Mouse (Mus musculus): ENCODE measurements around the gene Fibp. TPM values are rescaled to one million over a fixed set of nuclear protein-coding genes. Genes with fewer than 3 reads are reported as not detected.

The Fibp gene
- polyA plus RNA-seq, 1 experiment from 2014 or later, result 149 TPM

DNA sequence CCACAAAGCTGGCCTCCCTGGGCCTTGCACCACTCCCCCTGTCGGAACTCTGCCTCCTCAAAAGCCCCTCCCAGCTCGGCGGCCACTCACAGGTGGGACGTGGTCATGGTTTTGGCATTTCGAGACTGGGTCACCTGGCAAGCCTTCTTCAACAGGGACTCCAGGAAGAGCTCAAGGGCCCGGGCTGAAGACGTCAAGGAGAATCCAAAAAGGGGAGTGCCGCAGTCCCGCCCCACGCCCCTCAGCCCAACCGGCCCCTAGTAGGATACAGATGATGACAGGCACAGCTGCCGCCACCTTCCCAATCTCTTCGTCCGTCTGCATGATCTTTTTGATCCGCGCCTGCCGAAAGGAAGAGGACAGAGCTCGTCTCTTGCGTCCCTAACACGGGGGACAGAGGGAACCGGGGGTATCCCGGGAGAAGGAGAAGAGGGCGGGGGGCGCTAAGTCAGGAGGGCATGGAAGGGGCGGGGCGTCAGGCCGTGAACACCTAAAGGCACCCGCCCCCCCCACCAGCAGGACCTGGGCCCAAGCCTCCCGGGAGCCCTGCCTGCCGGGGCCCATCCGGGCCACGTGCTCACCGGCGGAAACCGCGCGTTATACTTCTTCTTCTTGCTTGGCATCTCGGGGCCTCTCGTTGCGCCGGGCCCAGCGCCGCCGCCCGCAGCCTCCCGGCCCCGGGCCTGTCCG lies 36.2 kb upstream of the Fibp start:
- no peaks in the 10 kb centered on the region for H3K27me3 ChIP-seq
- WGBS, result under 1% methylated on average over 39 of the region's 48 CpGs
- ATAC-seq (ENCODE audit: low FRiP score, low read depth), result peak; percentile 14
- H3K4me1 ChIP-seq, result peaks cover 32% of the 10 kb centered on the region
- no peaks in the 10 kb centered on the region for H3K9me3 ChIP-seq
- H3K9ac ChIP-seq (replicated peaks), result peak overlapping the region; percentile 86
- H3K4me3 ChIP-seq, result peak overlapping the region; percentile 80
- peak overlapping the region; percentile 95 for H3K4me2 ChIP-seq (replicated peaks)
- H3K27ac ChIP-seq (replicated peaks), result peak overlapping the region; percentile 90
- H3K36me3 ChIP-seq, result peaks cover 53% of the 10 kb centered on the region

DNA sequence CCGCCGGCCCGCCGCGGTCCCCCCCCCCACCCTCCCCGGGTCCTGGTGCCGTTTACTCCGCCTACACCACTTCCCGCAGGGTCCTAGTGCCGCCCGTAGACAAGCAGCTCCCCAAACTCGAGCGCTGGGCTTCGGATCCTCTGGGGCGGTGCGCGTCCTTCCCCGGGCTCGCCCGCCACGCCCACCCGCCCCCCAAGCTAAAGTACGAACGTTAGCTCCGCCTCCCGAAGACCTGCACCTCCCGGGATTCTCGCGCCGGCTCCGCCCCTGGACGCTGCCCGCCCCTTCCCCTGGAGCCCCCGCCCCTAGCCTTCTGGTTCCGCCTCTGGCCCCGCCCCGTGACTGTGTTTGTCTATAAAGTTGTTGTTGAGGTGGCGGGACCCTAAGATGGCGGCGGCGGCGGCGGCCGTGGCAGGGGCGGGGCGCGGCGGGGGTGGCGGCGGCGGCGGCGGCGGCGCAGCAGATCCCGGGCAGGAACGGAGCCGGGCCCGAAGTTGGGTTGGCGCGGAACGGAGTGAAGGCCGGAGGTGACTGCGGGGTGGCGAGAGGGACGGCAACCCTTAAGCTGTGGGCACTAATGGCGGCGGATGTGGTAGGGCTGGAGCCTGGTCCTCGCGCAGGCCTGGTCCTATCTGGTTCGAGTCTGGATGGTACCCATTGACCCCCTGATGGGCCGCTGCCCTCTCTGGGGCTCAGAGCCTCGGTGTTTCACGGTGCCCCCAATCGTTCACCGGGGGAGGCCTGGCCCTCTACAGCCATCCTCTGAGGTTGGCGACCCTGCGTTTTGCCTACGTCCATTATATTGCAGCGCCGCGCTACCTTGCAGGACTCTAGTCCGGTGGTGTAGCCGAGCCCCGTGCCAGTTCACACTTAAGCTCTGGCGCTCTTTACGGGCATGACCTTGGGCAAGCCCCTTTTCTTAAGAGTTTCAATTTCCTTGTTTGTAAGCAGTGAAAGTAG lies 35.4 kb upstream of the Fibp start, which contains the start of the genes Drap1 and AI837181:
Gene Drap1 (minus strand): TSS at position 198 of the 960 bp plus-strand sequence.
Gene AI837181 (plus strand): TSS at position 363 of the 960 bp plus-strand sequence.
- Histone ChIP-seq H3K27ac (replicated peaks) (peak within 1 kb of the TSS; percentile 90), H3K9me3 (no peaks in the 10 kb centered on the region), H3K9ac (replicated peaks) (peak within 1 kb of the TSS; percentile 95), H3K4me3 (peak within 1 kb of the TSS; percentile 80), H3K4me1 (peaks cover 32% of the 10 kb centered on the region), H3K27me3 (no peaks in the 10 kb centered on the region), H3K4me2 (replicated peaks) (peak within 1 kb of the TSS; percentile 95), H3K36me3 (peaks cover 44% of the 10 kb centered on the region)
- ATAC-seq (ENCODE audit: low FRiP score, low read depth), result peak; percentile 92
- WGBS, result 1% methylated on average over 55 of the region's 87 CpGs

DNA sequence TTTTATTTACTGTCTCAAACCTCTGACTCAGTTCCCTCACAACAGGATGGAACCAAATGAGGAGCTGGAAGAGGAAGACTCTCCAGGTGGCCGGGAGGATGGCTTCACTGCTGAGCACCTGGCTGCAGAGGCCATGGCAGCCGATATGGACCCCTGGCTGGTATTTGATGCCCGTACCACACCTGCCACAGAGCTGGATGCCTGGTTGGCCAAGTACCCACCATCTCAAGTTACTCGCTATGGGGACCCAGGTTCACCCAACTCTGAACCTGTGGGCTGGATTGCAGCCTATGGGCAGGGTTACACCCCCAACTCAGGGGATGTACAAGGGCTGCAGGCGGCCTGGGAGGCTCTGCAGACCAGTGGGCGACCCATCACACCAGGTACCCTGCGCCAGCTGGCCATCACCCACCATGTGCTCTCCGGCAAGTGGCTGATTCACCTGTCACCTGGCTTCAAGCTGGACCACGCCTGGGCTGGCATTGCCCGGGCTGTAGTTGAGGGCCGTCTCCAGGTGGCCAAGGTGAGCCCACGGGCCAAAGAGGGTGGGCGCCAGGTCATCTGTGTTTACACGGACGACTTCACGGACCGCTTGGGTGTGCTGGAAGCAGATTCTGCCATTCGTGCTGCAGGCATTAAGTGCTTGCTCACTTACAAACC lies 34.4 kb upstream of the Fibp start:
- ATAC-seq (ENCODE audit: low FRiP score, low read depth), result no peak
- H3K27ac ChIP-seq (replicated peaks), result peak overlapping the region; percentile 80; the same call in 1 of the 2 replicates

DNA sequence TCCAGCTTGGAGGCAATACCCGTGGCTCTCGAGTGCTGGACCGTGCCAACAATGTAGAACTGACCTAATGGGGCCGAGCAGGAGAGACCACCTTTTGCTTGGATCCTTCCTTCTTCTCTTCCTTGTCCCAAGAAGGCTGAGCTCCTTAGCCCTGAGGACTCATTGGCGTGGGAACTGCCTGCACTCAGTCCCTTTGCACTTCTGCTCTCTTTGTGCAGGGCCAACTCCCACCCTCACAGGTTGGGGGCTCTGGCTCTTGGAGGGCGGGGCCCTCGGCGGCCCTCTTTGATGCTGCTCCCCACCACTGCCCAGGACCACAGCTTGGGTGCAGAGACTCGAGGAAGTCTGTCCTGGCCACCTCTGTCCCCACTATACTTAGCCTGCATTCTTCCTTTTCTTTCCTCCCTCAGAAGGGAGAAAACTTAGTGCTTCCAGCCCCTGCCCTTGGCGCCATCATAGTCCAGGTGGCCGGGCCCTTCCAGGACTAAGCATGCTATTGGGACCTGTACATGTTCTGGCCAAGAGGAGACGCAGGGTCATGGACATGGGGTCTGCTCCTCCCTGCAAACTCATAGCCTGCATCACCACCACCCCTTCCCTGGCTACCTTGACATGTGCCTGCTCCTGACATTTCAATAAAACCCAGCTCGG lies 33.6 kb upstream of the Fibp start:
- WGBS, result 90% methylated on average over 13 of the region's 13 CpGs
- H3K9ac ChIP-seq (replicated peaks), result no peak overlapping the region; the same call in 1 of the 2 replicates
- peak overlapping the region; percentile 79 for H3K4me2 ChIP-seq (replicated peaks)
- H3K4me1 ChIP-seq, result peaks cover 32% of the 10 kb centered on the region
- peak overlapping the region; percentile 12; the same call in 1 of the 2 replicates for H3K4me3 ChIP-seq
- H3K27ac ChIP-seq (replicated peaks), result 0 out of 2 replicates have a peak overlapping the region, but pooled peaks have one; percentile 4
- H3K36me3 ChIP-seq, result peaks cover 29% of the 10 kb centered on the region
- H3K27me3 ChIP-seq, result no peaks in the 10 kb centered on the region
- H3K9me3 ChIP-seq, result no peaks in the 10 kb centered on the region
- ATAC-seq (ENCODE audit: low FRiP score, low read depth), result no peak

More for the DNA sequence above, 34.4 kb upstream of the Fibp start:
- Histone ChIP-seq H3K36me3 (peaks cover 35% of the 10 kb centered on the region), H3K4me3 (peak overlapping the region; percentile 80), H3K4me2 (replicated peaks) (peak overlapping the region; percentile 79), H3K27me3 (no peaks in the 10 kb centered on the region), H3K9me3 (no peaks in the 10 kb centered on the region), H3K9ac (replicated peaks) (peak overlapping the region; percentile 95), H3K4me1 (peaks cover 32% of the 10 kb centered on the region)
- WGBS, result 90% methylated on average over 18 of the region's 18 CpGs

DNA sequence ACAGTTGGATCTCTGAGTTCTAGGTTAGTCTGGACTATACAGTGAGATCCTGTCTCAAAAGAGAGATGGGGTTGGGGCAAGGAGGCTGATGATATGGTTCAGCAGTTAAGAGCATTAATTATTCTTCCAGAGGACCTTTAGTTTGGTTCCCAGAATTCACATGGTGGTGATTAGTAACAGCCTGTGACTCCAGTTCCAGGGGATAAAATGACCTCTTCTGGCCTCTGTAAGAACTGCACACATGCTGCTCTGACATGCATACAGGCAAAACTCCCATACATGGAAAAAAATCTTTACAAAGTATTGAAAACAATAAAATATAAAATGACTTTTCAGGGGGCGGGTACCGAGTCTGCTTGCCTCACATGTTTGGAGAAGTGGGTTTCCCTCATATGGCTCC lies 32.3 kb upstream of the Fibp start:
- Histone ChIP-seq H3K9ac (replicated peaks) (no peak overlapping the region), H3K9me3 (no peaks in the 10 kb centered on the region), H3K4me2 (replicated peaks) (no peak overlapping the region), H3K27me3 (no peaks in the 10 kb centered on the region), H3K27ac (replicated peaks) (no peak overlapping the region), H3K36me3 (peaks cover 19% of the 10 kb centered on the region), H3K4me1 (peaks cover 29% of the 10 kb centered on the region), H3K4me3 (no peak overlapping the region)
- 82% methylated on average over 2 of the region's 2 CpGs for WGBS
- no peak for ATAC-seq (ENCODE audit: low FRiP score, low read depth)

DNA sequence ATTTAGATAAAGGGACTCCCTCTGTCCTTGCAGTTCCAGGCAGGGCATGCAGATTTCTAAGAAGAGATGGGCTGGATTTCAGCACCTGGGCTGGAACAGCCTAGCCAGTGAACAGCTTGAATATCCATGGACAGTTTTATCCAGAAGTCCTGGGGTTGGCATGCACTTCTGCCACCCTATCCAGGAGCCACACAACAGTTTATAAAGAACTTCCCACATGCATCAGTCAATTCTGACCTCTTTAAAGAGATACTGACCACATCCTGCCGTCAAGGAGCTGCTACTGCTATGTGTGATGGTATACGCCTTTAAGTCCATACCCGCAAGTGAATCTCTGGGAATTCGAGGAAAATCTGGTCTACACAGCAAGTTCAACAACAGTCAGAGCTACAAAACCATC lies 31.2 kb upstream of the Fibp start:
- H3K4me1 ChIP-seq, result peaks cover 25% of the 10 kb centered on the region
- 88% methylated on average over 4 of the region's 4 CpGs for WGBS
- H3K27me3 ChIP-seq, result 0 out of 2 replicates have a peak, but pooled peaks cover 3% of the 10 kb centered on the region
- no peak overlapping the region for H3K4me2 ChIP-seq (replicated peaks)
- H3K4me3 ChIP-seq, result no peak overlapping the region
- ATAC-seq (ENCODE audit: low FRiP score, low read depth), result no peak
- H3K27ac ChIP-seq (replicated peaks), result no peak overlapping the region
- no peak overlapping the region for H3K9ac ChIP-seq (replicated peaks)
- H3K36me3 ChIP-seq, result peaks cover 14% of the 10 kb centered on the region
- no peaks in the 10 kb centered on the region for H3K9me3 ChIP-seq

DNA sequence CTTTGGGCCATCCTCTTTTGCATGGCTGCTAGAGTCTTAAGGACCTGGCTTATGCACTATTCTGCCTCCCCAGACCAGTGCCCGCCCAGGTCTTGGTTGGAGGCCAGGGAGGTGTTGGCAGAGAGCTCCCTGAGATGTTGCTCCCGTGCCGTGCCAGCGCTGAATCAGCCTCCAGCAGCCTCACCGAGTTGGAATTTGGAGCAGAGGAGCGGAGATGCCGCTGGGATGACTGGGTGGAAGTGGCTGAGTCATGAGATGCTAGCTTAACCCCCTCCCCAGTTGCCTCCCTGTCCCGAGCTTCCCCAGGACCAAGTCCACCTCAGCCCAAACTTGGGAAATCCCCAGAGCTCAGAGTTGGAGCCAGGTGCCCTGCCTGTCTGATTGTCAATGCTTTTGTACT lies 30.6 kb upstream of the Fibp start:
- Histone ChIP-seq H3K4me3 (no peak overlapping the region), H3K4me2 (replicated peaks) (no peak overlapping the region), H3K27ac (replicated peaks) (no peak overlapping the region), H3K4me1 (peaks cover 25% of the 10 kb centered on the region), H3K36me3 (peaks cover 14% of the 10 kb centered on the region), H3K9ac (replicated peaks) (no peak overlapping the region), H3K9me3 (no peaks in the 10 kb centered on the region), H3K27me3 (peaks cover 5% of the 10 kb centered on the region; the same call in 1 of the 2 replicates)
- ATAC-seq (ENCODE audit: low FRiP score, low read depth), result no peak
- WGBS, result 78% methylated on average over 8 of the region's 8 CpGs

DNA sequence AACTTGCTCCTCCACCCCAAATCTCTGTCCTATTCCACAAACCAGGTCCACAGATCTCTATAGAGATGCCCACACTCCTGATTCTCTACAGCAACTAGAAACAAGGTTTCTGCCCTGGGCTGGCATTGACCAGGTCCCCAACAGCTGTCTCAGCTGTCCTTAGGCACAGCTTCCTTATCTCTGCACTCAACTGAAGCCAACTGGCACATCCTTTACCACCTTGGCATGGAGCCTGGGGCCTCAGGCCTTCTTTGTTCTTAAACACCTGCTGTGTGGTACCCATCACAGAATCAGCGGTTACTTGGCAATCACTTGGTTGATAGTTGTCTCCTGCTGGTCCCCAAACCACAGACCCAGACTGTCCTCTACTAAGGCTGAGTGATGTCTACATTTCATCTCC lies 30.0 kb upstream of the Fibp start:
- H3K9me3 ChIP-seq, result no peaks in the 10 kb centered on the region
- peaks cover 5% of the 10 kb centered on the region; the same call in 1 of the 2 replicates for H3K27me3 ChIP-seq
- no peak overlapping the region for H3K27ac ChIP-seq (replicated peaks)
- WGBS, result 97% methylated on average over 1 of the region's 1 CpGs
- H3K4me3 ChIP-seq, result no peak overlapping the region
- ATAC-seq (ENCODE audit: low FRiP score, low read depth), result no peak
- H3K36me3 ChIP-seq, result peaks cover 14% of the 10 kb centered on the region
- no peak overlapping the region for H3K9ac ChIP-seq (replicated peaks)
- H3K4me2 ChIP-seq (replicated peaks), result no peak overlapping the region
- peaks cover 25% of the 10 kb centered on the region for H3K4me1 ChIP-seq

DNA sequence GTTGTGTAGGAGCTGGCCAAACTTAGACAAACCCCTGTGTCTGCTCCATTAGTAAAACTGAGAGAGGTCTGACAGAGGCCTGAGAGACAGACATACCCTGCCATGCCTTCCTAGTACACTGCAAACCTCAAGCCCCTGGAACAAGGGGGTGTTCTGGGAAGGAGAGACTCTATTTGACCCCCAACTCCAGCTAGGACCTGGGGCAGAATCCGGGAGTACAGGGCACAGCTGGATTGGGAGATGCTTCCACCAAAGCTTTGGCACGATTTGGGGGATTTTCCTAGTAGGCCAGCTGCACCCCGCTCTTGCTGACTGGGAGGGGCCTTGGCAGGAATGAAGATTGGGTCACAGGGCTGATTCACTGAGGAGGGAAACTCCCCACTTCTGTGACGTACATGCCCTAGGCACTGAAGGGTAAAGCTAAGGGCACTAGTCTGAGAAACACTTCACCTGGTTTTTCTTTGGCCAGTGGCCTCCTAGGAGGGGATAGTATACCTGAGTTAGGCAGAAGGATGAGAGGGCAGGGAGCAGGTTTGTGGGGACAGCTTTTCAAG lies 28.4 kb upstream of the Fibp start:
- WGBS, result 70% methylated on average over 4 of the region's 4 CpGs
- no peak for ATAC-seq (ENCODE audit: low FRiP score, low read depth)

DNA sequence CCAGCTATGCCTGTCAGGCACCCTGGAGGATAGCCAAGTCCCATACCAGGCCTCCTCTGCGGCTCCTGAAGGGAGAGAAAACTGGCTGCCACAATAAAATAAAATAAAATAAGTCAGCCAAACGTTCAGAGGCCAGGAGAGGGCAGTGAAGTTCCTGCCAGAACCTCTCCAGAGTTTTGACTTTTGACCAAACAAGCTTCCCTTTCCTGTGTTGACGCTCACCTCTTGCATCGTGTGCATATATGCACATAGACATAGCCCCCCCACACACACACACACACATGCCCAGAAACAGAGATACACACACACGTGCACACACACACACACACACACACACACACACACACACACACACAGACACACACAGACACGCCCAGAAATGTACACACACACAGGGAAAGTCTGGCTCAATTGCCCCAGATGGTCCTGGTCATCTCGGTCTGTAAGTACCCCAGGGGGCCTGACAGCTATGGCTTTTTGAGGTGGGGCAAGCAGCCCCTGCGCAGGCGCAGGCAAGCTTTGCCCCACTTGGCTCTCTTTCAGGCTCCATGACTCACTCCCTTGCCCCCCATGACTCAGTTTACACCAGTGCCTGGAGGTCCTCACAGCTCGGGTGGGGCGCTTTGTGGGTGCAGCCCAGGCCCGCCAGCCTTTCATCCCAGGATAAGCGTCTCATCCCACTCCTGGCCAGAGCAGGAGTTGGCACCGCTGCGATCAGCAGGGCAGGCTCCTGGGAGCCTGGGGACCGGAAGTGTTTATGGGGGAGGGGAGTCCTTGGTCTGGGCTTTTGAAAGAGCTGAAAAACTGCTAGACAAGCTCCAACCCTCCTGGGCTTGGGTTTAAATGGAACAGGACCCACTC lies 27.2 kb upstream of the Fibp start:
- Histone ChIP-seq H3K27ac (replicated peaks) (no peak overlapping the region), H3K9ac (replicated peaks) (peak overlapping the region; percentile 31; the same call in 1 of the 2 replicates), H3K36me3 (no peaks in the 10 kb centered on the region), H3K9me3 (no peaks in the 10 kb centered on the region), H3K27me3 (peaks cover 8% of the 10 kb centered on the region; the same call in 1 of the 2 replicates), H3K4me2 (replicated peaks) (peak overlapping the region; percentile 49), H3K4me3 (peak overlapping the region; percentile 23), H3K4me1 (peaks cover 8% of the 10 kb centered on the region)
- WGBS, result 17% methylated on average over 16 of the region's 16 CpGs
- ATAC-seq (ENCODE audit: low FRiP score, low read depth), result no peak

More for the DNA sequence above, 28.4 kb upstream of the Fibp start:
- H3K27ac ChIP-seq (replicated peaks), result no peak overlapping the region
- H3K27me3 ChIP-seq, result peaks cover 5% of the 10 kb centered on the region; the same call in 1 of the 2 replicates
- H3K9ac ChIP-seq (replicated peaks), result no peak overlapping the region
- H3K9me3 ChIP-seq, result no peaks in the 10 kb centered on the region
- no peak overlapping the region for H3K4me3 ChIP-seq
- peaks cover 4% of the 10 kb centered on the region for H3K36me3 ChIP-seq
- H3K4me2 ChIP-seq (replicated peaks), result no peak overlapping the region
- H3K4me1 ChIP-seq, result peaks cover 10% of the 10 kb centered on the region

Measured in midbrain, embryonic 12.5 days (tissue).